37 mouse cellular contexts compared by ENCODE assay signal in genomic region chr14:43898577-43898976, GRCm38 (mm10). TPM values are rescaled to one million over a fixed set of nuclear protein-coding genes. Genes with fewer than 3 reads are reported as not detected.
"Had no signal": no experiment of that assay in that cellular context is flagged by ENCODE, and none has a peak within 500 bp of the region (broad histone marks: within the 10 kb centered on the region; RNA-seq: fewer than 3 reads in every experiment).

No protein-coding gene starts in this region.

RNA-seq across cellular contexts. Expression of gene Ear1, which starts 23.3 kb away (rescaled TPM):
- total RNA-seq: forebrain, postnatal 0 days; gastrocnemius, adult 18-20 months; gastrocnemius, adult 8-10 months; gastrocnemius, postnatal 14 days; gastrocnemius, postnatal 36 days; heart, adult 18-20 months; heart, postnatal 10 days; heart, postnatal 25 days; heart, postnatal 4 days; layer of hippocampus, adult 18-20 months; layer of hippocampus, adult 8-10 months; layer of hippocampus, postnatal 14 days; layer of hippocampus, postnatal 36 days; left cerebral cortex, adult 18-20 months; left cerebral cortex, adult 8-10 months; left cerebral cortex, postnatal 10 days; left cerebral cortex, postnatal 25 days; left cerebral cortex, postnatal 4 days; liver, adult 2 months had no signal
- polyA plus RNA-seq: forebrain, postnatal 0 days; heart, embryonic 10.5 days; heart, embryonic 14.5 days; hindbrain, embryonic 10.5 days; hindbrain, embryonic 12.5 days; hindbrain, embryonic 14.5 days; hindbrain, embryonic 16.5 days; inflammation-experienced regulatory T-cells, adult 6 months; kidney, adult 2 months; kidney, postnatal 0 days; large intestine, adult 2 months; limb, embryonic 11.5 days had no signal

RNA-seq across cellular contexts. Expression of gene Ear10, which starts 24.8 kb away (rescaled TPM):
- total RNA-seq: forebrain, postnatal 0 days; gastrocnemius, adult 18-20 months; gastrocnemius, adult 8-10 months; gastrocnemius, postnatal 14 days; gastrocnemius, postnatal 36 days; heart, adult 18-20 months; heart, adult 8-10 months; heart, postnatal 10 days; heart, postnatal 25 days; heart, postnatal 4 days; layer of hippocampus, adult 18-20 months; layer of hippocampus, adult 8-10 months; layer of hippocampus, postnatal 14 days; layer of hippocampus, postnatal 36 days; left cerebral cortex, adult 18-20 months; left cerebral cortex, adult 8-10 months; left cerebral cortex, postnatal 10 days; left cerebral cortex, postnatal 25 days; left cerebral cortex, postnatal 4 days; liver, adult 2 months had no signal
- polyA plus RNA-seq: forebrain, postnatal 0 days; gonadal fat pad, adult 2 months; heart, embryonic 10.5 days; heart, embryonic 12.5 days; heart, embryonic 14.5 days; heart, embryonic 16.5 days; hindbrain, embryonic 10.5 days; hindbrain, embryonic 12.5 days; hindbrain, embryonic 14.5 days; hindbrain, embryonic 16.5 days; inflammation-experienced regulatory T-cells, adult 6 months; kidney, adult 2 months; kidney, embryonic 15.5 days; kidney, postnatal 0 days; large intestine, adult 2 months; limb, embryonic 11.5 days; limb, embryonic 13.5 days; limb, embryonic 15.5 days; liver, adult 2 months had no signal

RNA-seq across cellular contexts. Expression of gene Gm8113, which starts 26.6 kb away (rescaled TPM):
- total RNA-seq: layer of hippocampus, adult 18-20 months; left cerebral cortex, adult 18-20 months; left cerebral cortex, postnatal 25 days had no signal
- polyA plus RNA-seq: inflammation-experienced regulatory T-cells, adult 6 months had no signal

RNA-seq across cellular contexts. Expression of gene Ang5, which starts 58.3 kb away (rescaled TPM):
- total RNA-seq: forebrain, postnatal 0 days; gastrocnemius, adult 18-20 months; gastrocnemius, adult 8-10 months; gastrocnemius, postnatal 14 days; gastrocnemius, postnatal 36 days; heart, adult 18-20 months; heart, adult 8-10 months; heart, postnatal 10 days; heart, postnatal 25 days; heart, postnatal 4 days; layer of hippocampus, adult 18-20 months; layer of hippocampus, adult 8-10 months; layer of hippocampus, postnatal 14 days; layer of hippocampus, postnatal 36 days; left cerebral cortex, adult 18-20 months; left cerebral cortex, adult 8-10 months; left cerebral cortex, postnatal 10 days; left cerebral cortex, postnatal 25 days; left cerebral cortex, postnatal 4 days; liver, adult 2 months had no signal
- polyA plus RNA-seq: forebrain, postnatal 0 days; gonadal fat pad, adult 2 months; heart, embryonic 10.5 days; heart, embryonic 12.5 days; heart, embryonic 14.5 days; heart, embryonic 16.5 days; hindbrain, embryonic 10.5 days; hindbrain, embryonic 12.5 days; hindbrain, embryonic 14.5 days; hindbrain, embryonic 16.5 days; inflammation-experienced regulatory T-cells, adult 6 months; kidney, adult 2 months; kidney, embryonic 15.5 days; kidney, postnatal 0 days; large intestine, adult 2 months; limb, embryonic 11.5 days; limb, embryonic 13.5 days; limb, embryonic 15.5 days; liver, adult 2 months had no signal
